ENCODE assay signal across 7 mouse cellular contexts in genomic region chr17:32483200-32483599, GRCm38 (mm10). TPM values are rescaled to one million over a fixed set of nuclear protein-coding genes. Genes with fewer than 3 reads are reported as not detected.
DNase-seq lines count a peak whose midpoint lies in the region; ATAC-seq and TF ChIP-seq lines count a peak whose summit lies in the region.

No protein-coding gene starts in this region.

- peak; percentile 52 for ATAC-seq in granulocyte monocyte progenitor cell, adult 5-6 weeks (replicated peaks; ENCODE audit: poor library complexity, severe bottlenecking)
- peak; percentile 96 for ATAC-seq in intestine, postnatal 0 days
- ATAC-seq in limb, embryonic 11.5 days (ENCODE audit: insufficient number of reproducible peaks, low FRiP score, low TSS enrichment, low read depth), result no peak
- ATAC-seq in midbrain, embryonic 14.5 days (ENCODE audit: low FRiP score, low TSS enrichment), result no peak

- no peak overlapping the region for H3K4me3 ChIP-seq in intestine, postnatal 0 days (ENCODE audit: low read depth, low read length)
- H3K4me3 ChIP-seq in limb, embryonic 11.5 days (ENCODE audit: low read depth, low read length), result peak overlapping the region; percentile 15; the same call in 1 of the 2 replicates
- H3K4me3 ChIP-seq in midbrain, embryonic 14.5 days (replicated peaks; ENCODE audit: low read depth, low read length), result peak overlapping the region; percentile 22; the same call in 1 of the 2 replicates

- H3K27me3 ChIP-seq in intestine, postnatal 0 days (replicated peaks; ENCODE audit: control insufficient read depth, insufficient read depth, low read length), result peaks cover 2% of the 10 kb centered on the region; the same call in 1 of the 2 replicates
- 0 out of 2 replicates have a peak, but pooled peaks cover 4% of the 10 kb centered on the region for H3K27me3 ChIP-seq in limb, embryonic 11.5 days (ENCODE audit: control insufficient read depth, insufficient read depth, low read length)
- no peaks in the 10 kb centered on the region for H3K27me3 ChIP-seq in midbrain, embryonic 14.5 days (ENCODE audit: control insufficient read depth, insufficient read depth, low read length)

- no peaks in the 10 kb centered on the region for H3K36me3 ChIP-seq in intestine, postnatal 0 days (ENCODE audit: control insufficient read depth, insufficient read depth)
- H3K36me3 ChIP-seq in limb, embryonic 11.5 days (ENCODE audit: control insufficient read depth, insufficient read depth, low read length), result no peaks in the 10 kb centered on the region
- no peaks in the 10 kb centered on the region for H3K36me3 ChIP-seq in midbrain, embryonic 14.5 days (ENCODE audit: control insufficient read depth, insufficient read depth, low read length)

- H3K9me3 ChIP-seq in intestine, postnatal 0 days (ENCODE audit: control insufficient read depth), result no peaks in the 10 kb centered on the region
- no peaks in the 10 kb centered on the region for H3K9me3 ChIP-seq in limb, embryonic 11.5 days (ENCODE audit: control insufficient read depth, low read length)
- H3K9me3 ChIP-seq in midbrain, embryonic 14.5 days (ENCODE audit: control insufficient read depth, low read length), result no peaks in the 10 kb centered on the region

- no peak overlapping the region for H3K9ac ChIP-seq in intestine, postnatal 0 days (ENCODE audit: low read depth, low read length)
- no peak overlapping the region for H3K9ac ChIP-seq in limb, embryonic 11.5 days (ENCODE audit: low read length)
- H3K9ac ChIP-seq in midbrain, embryonic 14.5 days (replicated peaks; ENCODE audit: low read length), result no peak overlapping the region

- TF ChIP-seq CTCF in intestine, postnatal 0 days (IDR thresholded peaks at IDR 0.05; ENCODE audit: low read depth), result peak; percentile 86

- peak overlapping the region; percentile 48 for H3K4me2 ChIP-seq in intestine, postnatal 0 days (replicated peaks; ENCODE audit: low read depth)
- peak overlapping the region; percentile 24; the same call in 1 of the 2 replicates for H3K4me2 ChIP-seq in limb, embryonic 11.5 days (ENCODE audit: low read depth, severe bottlenecking)
- H3K4me2 ChIP-seq in midbrain, embryonic 14.5 days (ENCODE audit: low read length), result peak overlapping the region; percentile 48

- H3K4me1 ChIP-seq in intestine, postnatal 0 days (replicated peaks; ENCODE audit: control insufficient read depth, insufficient read depth, low read length), result no peaks in the 10 kb centered on the region
- H3K4me1 ChIP-seq in limb, embryonic 11.5 days (ENCODE audit: control insufficient read depth, insufficient read depth, low read length), result no peaks in the 10 kb centered on the region
- H3K4me1 ChIP-seq in midbrain, embryonic 14.5 days (ENCODE audit: control insufficient read depth, insufficient read depth, low read length), result no peaks in the 10 kb centered on the region

- DNase-seq in adrenal gland, adult 2 months, result peak; percentile 96
- peak; percentile 76 for DNase-seq in embryo, embryonic 11 days
- DNase-seq in limb, embryonic 11.5 days (ENCODE audit: low spot score), result peak; percentile 80
- peak; percentile 82 for DNase-seq in midbrain, embryonic 14.5 days
- peak; percentile 8 to 51 for DNase-seq in spleen, adult 18-20 months

- no peak overlapping the region for H3K27ac ChIP-seq in intestine, postnatal 0 days (ENCODE audit: low read depth, low read length)
- H3K27ac ChIP-seq in limb, embryonic 11.5 days (replicated peaks; ENCODE audit: low read depth, low read length), result no peak overlapping the region
- H3K27ac ChIP-seq in midbrain, embryonic 14.5 days (replicated peaks; ENCODE audit: low read depth, low read length), result no peak overlapping the region

- WGBS in intestine, postnatal 0 days, result 16% methylated on average over 18 of the region's 18 CpGs
- WGBS in limb, embryonic 11.5 days, result 15% methylated on average over 18 of the region's 18 CpGs
- 18% methylated on average over 18 of the region's 18 CpGs for WGBS in midbrain, embryonic 14.5 days

RNA-seq across cellular contexts. Expression of gene Cyp4f17, which starts 22.6 kb away (rescaled TPM):
- 10 to 100 TPM in 1 of 2 experiments, 1 to 10 TPM in 1; 7.2 to 10.3 TPM for total RNA-seq in adrenal gland, adult 2 months (2021)
- 13.0 and 16.2 TPM in 2 replicates for polyA plus RNA-seq in adrenal gland, adult 2 months (2012; rRNA removed)
- 1.2 and 1.9 TPM in 2 replicates for total RNA-seq in granulocyte monocyte progenitor cell, adult 5-6 weeks (2014; fragmentation: Nextera tagmentation)
- total RNA-seq in granulocyte monocyte progenitor cell, adult 5-6 weeks (2017), result 0.13 and 0.31 TPM in 2 replicates
- 1.9 and 2.7 TPM in 2 replicates for polyA plus RNA-seq in intestine, postnatal 0 days (2015; fragmentation: Nextera tagmentation; extraction: Ambion mirVana)
- 7.9 and 9.6 TPM in 2 replicates for polyA plus RNA-seq in limb, embryonic 11.5 days (2014; fragmentation: Nextera tagmentation; extraction: Ambion mirVana)
- polyA plus RNA-seq in midbrain, embryonic 14.5 days (2014; fragmentation: Nextera tagmentation; extraction: Ambion mirVana), result 10.4 and 10.8 TPM in 2 replicates

RNA-seq across cellular contexts. Expression of gene Cyp4f39, which starts 30.7 kb away (rescaled TPM):
- total RNA-seq in adrenal gland, adult 2 months (2021), result not detected
- polyA plus RNA-seq in adrenal gland, adult 2 months (2012; rRNA removed), result not detected in 2 replicates
- not detected in 2 replicates for total RNA-seq in granulocyte monocyte progenitor cell, adult 5-6 weeks (2014; fragmentation: Nextera tagmentation)
- 0.21 TPM in 1 of 2 replicates, not detected in the other for total RNA-seq in granulocyte monocyte progenitor cell, adult 5-6 weeks (2017)
- polyA plus RNA-seq in intestine, postnatal 0 days (2015; fragmentation: Nextera tagmentation; extraction: Ambion mirVana), result 0.46 and 0.59 TPM in 2 replicates
- not detected in 2 replicates for polyA plus RNA-seq in limb, embryonic 11.5 days (2014; fragmentation: Nextera tagmentation; extraction: Ambion mirVana)
- 0.67 and 0.82 TPM in 2 replicates for polyA plus RNA-seq in midbrain, embryonic 14.5 days (2014; fragmentation: Nextera tagmentation; extraction: Ambion mirVana)

RNA-seq across cellular contexts. Expression of gene Cyp4f16, which starts 53.2 kb away (rescaled TPM):
- 10 to 100 TPM; 10.8 to 11.3 TPM for total RNA-seq in adrenal gland, adult 2 months (2021)
- polyA plus RNA-seq in adrenal gland, adult 2 months (2012; rRNA removed), result 10.2 and 13.0 TPM in 2 replicates
- total RNA-seq in granulocyte monocyte progenitor cell, adult 5-6 weeks (2014; fragmentation: Nextera tagmentation), result 10.5 and 17.7 TPM in 2 replicates
- 10.2 and 11.0 TPM in 2 replicates for total RNA-seq in granulocyte monocyte progenitor cell, adult 5-6 weeks (2017)
- polyA plus RNA-seq in intestine, postnatal 0 days (2015; fragmentation: Nextera tagmentation; extraction: Ambion mirVana), result 95.4 and 102 TPM in 2 replicates
- 18.1 and 18.3 TPM in 2 replicates for polyA plus RNA-seq in limb, embryonic 11.5 days (2014; fragmentation: Nextera tagmentation; extraction: Ambion mirVana)
- polyA plus RNA-seq in midbrain, embryonic 14.5 days (2014; fragmentation: Nextera tagmentation; extraction: Ambion mirVana), result 12.7 and 14.4 TPM in 2 replicates

RNA-seq across cellular contexts. Expression of gene Pglyrp2, which starts 59.2 kb away (rescaled TPM):
- under 1 TPM; 0.29 to 0.35 TPM for total RNA-seq in adrenal gland, adult 2 months (2021)
- 0.82 and 0.87 TPM in 2 replicates for polyA plus RNA-seq in adrenal gland, adult 2 months (2012; rRNA removed)
- total RNA-seq in granulocyte monocyte progenitor cell, adult 5-6 weeks (2014; fragmentation: Nextera tagmentation), result 0.80 and 1.1 TPM in 2 replicates
- total RNA-seq in granulocyte monocyte progenitor cell, adult 5-6 weeks (2017), result 2.1 TPM in 1 of 2 replicates, not detected in the other
- 0.14 and 0.17 TPM in 2 replicates for polyA plus RNA-seq in intestine, postnatal 0 days (2015; fragmentation: Nextera tagmentation; extraction: Ambion mirVana)
- polyA plus RNA-seq in limb, embryonic 11.5 days (2014; fragmentation: Nextera tagmentation; extraction: Ambion mirVana), result not detected in 2 replicates
- not detected in 2 replicates for polyA plus RNA-seq in midbrain, embryonic 14.5 days (2014; fragmentation: Nextera tagmentation; extraction: Ambion mirVana)

Comparison
In these comparisons a context has a peak if more than half of its experiments do, and no peak if none do; other contexts are left out.
1. DNase-seq: peak in every context shown above with its lines; median percentile 96 in adrenal gland, adult 2 months; 82 in midbrain, embryonic 14.5 days; 80 in limb, embryonic 11.5 days; 76 in embryo, embryonic 11 days; 30 in spleen, adult 18-20 months.
2. ATAC-seq: peak in granulocyte monocyte progenitor cell, adult 5-6 weeks (single experiment) and intestine, postnatal 0 days (single experiment); none in limb, embryonic 11.5 days (single experiment) and midbrain, embryonic 14.5 days (single experiment).
3. Peak in every context shown above with its lines, with median percentiles within 50 percentile points of each other: H3K4me2 ChIP-seq.